Mouse (Mus musculus): ENCODE results near the gene Lsamp.

GRCm38 (mm10) chr16:40959211-40959610, 975.0 kb downstream of the Lsamp start:
- TF ChIP-seq TCF12 (IDR thresholded peaks at IDR 0.05; ENCODE audit: low read depth, low read length) = no peak
- no peak for TF ChIP-seq ZC3H11A (IDR thresholded peaks at IDR 0.05; ENCODE audit: low read depth, low read length)
- TF ChIP-seq POLR2AphosphoS2 (IDR thresholded peaks at IDR 0.05; ENCODE audit: low read depth, low read length) = no peak
- TF ChIP-seq POLR2A (IDR thresholded peaks at IDR 0.05; ENCODE audit: low read depth, low read length) = no peak
- no peak for TF ChIP-seq CTCF (conservative IDR thresholded peaks at IDR 0.05 in 1 of 2, IDR thresholded peaks at IDR 0.05 in 1 of 2; ENCODE audit: low read depth in 2 of 2, low read length in 2 of 2)
